Mouse (Mus musculus) liver, embryonic 12.5 days (tissue): ENCODE results near the gene Adipor2. TPM values are rescaled to one million over a fixed set of nuclear protein-coding genes. Genes with fewer than 3 reads are reported as not detected.
A peak's percentile ranks its signal among the peaks of the same experiment; 100 is the strongest.
"Not testable (repeated sequence)": the region's sequence is repeated elsewhere in the genome, so short reads cannot be mapped to it uniquely, and the experiment has no call there.

Experiments used
- ATAC-seq: fragments of 200-750 bp; cut with Nextera tagmentation; 2 replicates; pipeline ENCODE4 v1.8.0; 2017; ENCODE audit warnings: moderate number of reproducible peaks, mild to moderate bottlenecking, moderate library complexity
- H3K27ac ChIP-seq: fragments of 300-500 bp; sonication (generic); 2 replicates; pipeline ENCODE4 v1.5.1; 2016; ENCODE audit warnings: mild to moderate bottlenecking
- H3K27me3 ChIP-seq: fragments of 300-500 bp; sonication (generic); replicated peaks from 2 replicates; pipeline ENCODE4 v1.6.1; 2016; ENCODE audit warnings: mild to moderate bottlenecking, moderate library complexity
- H3K36me3 ChIP-seq: fragments of 300-500 bp; sonication (generic); 2 replicates; pipeline ENCODE4 v1.6.1; 2016; ENCODE audit warnings: mild to moderate bottlenecking, moderate library complexity
- H3K4me1 ChIP-seq: fragments of 300-500 bp; sonication (generic); 2 replicates; pipeline ENCODE4 v1.6.1; 2016
- H3K4me2 ChIP-seq: fragments of 300-500 bp; sonication (generic); 2 replicates; pipeline ENCODE4 v1.6.1; 2016; ENCODE audit warnings: mild to moderate bottlenecking, moderate library complexity
- H3K4me3 ChIP-seq: fragments of 300-500 bp; sonication (generic); 2 replicates; pipeline ENCODE4 v1.5.1; 2016; ENCODE audit warnings: mild to moderate bottlenecking, moderate library complexity
- H3K9ac ChIP-seq: fragments of 300-500 bp; sonication (generic); 2 replicates; pipeline ENCODE4 v1.6.1; 2016; ENCODE audit warnings: mild to moderate bottlenecking, moderate library complexity
- H3K9me3 ChIP-seq: fragments of 300-500 bp; sonication (generic); replicated peaks from 2 replicates; pipeline ENCODE4 v1.6.1; 2016; ENCODE audit warnings: mild to moderate bottlenecking, moderate library complexity
- WGBS: fragments of 180-500 bp; shearing (Covaris S2); methylation state at CpG from one replicate; pipeline ENCODE4 v1.1.7; 2016; ENCODE audit not compliant: insufficient replicate concordance; 5-methylcytosine and 5-hydroxymethylcytosine counted together
- polyA plus RNA-seq: library from polyadenylated mRNA; unstranded; fragments of >200 nt; fragmentation: Nextera tagmentation; extraction: Ambion mirVana; gene quantifications from 2 replicates; pipeline ENCODE4 v1.2.1, GENCODE M21; 2016

Adipor2 gene
- polyA plus RNA-seq, 1 experiment from 2014 or later = 30.2 TPM

DNA sequence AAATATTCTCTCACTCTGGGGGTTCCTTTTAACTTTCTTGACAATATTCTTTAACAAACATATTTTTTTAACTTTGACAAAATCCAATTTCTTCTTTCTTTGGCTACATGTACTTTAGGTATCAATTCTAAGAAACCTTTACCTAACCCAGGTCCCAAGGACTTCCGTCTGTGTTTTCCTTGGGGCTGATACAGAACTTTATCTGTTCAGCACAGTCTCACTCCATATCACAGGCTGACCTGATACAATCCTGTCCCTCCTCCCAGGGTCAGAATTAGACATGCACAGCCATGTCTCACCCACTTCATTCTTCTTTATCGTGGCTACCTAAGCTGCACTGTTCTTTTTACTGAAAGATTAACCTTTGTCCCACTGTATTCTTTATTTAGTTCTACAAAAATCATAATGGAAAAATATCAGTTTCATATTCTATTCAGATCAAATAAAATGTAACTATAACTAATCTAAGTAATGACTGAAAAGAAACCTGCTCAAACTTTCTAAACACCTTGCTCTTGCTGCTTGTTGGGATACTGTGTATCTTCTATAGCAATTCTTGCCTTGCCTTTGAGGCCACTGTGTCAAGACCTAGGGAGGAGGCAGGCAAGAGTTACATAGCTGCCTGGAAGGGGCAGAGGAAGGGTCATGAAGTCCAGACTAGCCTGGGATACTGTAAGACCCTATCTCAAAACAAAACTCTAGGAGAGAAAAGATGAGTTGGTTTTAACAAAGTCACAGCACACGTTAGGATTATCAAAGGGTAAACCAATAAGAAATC is 56.4 kb downstream of the Adipor2 start:
- WGBS = 33% methylated on average over 3 of the region's 3 CpGs
- Histone ChIP-seq H3K4me3 (no peak overlapping the region), H3K27me3 (no peaks in the 10 kb centered on the region), H3K27ac (peak overlapping the region; percentile 90), H3K4me2 (peak overlapping the region; percentile 53), H3K4me1 (peaks cover 50% of the 10 kb centered on the region), H3K9me3 (no peaks in the 10 kb centered on the region), H3K36me3 (peaks cover 92% of the 10 kb centered on the region), H3K9ac (peak overlapping the region; percentile 22; the same call in 1 of the 2 replicates)
- peak; percentile 99 for ATAC-seq

DNA sequence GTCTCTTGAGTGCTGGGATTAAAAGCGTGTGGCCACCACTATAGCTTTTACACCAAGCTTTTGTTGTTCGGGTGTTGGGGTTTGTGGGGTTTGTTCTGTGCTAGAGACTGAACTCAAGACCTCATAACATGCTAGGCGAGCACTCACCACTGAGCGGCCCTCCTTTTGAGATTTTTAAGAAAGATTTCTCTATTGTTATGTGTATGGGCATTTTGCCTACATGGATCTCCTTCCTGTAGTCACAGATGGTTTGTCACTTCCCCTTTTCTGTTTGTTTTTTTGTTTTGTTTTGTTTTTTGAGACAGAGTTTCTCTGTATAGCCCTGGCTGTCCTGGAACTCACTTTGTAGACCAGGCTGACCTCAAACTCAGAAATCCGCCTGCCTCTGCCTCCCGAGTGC is 57.3 kb downstream of the Adipor2 start:
- H3K4me3 ChIP-seq, H3K27me3 ChIP-seq, H3K9me3 ChIP-seq, ATAC-seq: not testable (repeated sequence)
- Histone ChIP-seq H3K4me1 (peaks cover 44% of the 10 kb centered on the region), H3K36me3 (peaks cover 92% of the 10 kb centered on the region), H3K27ac (peak overlapping the region; percentile 90), H3K9ac (peak overlapping the region; percentile 22; the same call in 1 of the 2 replicates), H3K4me2 (peak overlapping the region; percentile 53; the same call in 1 of the 2 replicates)
- WGBS = 67% methylated on average over 6 of the region's 6 CpGs

DNA sequence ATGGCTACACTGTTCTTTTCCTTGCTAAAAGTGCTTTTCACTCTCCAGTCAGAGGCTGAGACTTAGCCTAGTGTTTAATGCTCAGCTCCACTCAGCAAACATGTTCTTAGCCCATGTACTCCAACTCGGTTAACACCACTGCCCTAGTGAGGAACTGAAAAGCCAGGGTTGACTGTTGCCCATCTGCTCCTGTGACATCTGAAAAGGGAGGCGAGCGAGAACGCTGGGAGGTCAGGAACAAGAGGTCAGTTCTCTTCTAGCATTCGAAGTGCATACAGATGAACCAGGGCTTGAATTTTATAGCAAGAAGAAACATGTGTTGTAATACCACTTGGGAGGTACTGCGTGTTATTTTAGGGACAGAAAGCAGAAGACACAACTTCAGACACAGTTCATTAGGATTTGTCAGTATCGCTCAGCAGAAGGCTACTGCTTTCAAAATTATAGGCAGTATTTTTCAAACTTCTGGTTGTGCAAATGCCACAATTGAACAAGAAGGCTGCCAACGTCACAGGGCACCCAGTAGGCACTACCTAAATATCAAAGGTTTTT is 59.4 kb downstream of the Adipor2 start:
- H3K4me2 ChIP-seq = no peak overlapping the region
- 84% methylated on average over 8 of the region's 8 CpGs for WGBS
- ATAC-seq = no peak

DNA sequence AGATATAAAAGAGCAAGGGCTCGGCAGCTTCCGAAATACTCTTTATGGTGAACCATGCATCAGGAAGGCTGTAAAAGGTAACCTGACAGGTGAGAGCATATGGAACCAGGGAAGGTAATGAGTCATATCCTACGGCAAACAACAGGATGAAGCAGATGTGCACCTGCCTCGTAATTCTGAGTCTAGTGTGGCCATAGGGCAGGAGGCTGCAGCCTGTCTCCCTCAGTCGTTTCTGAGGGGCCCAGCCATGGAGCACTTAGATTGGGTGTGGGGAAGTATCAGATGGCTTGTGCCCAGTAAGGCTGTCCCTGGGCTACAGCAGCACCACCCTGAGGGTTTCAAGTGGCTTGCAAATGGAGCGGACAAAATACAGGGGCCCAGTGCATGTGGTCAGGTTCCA is 65.0 kb downstream of the Adipor2 start:
- no peak for ATAC-seq
- H3K36me3 ChIP-seq = peaks cover 51% of the 10 kb centered on the region
- no peak overlapping the region for H3K4me3 ChIP-seq
- no peaks in the 10 kb centered on the region for H3K27me3 ChIP-seq
- H3K4me1 ChIP-seq = no peaks in the 10 kb centered on the region
- no peak overlapping the region for H3K9ac ChIP-seq
- H3K4me2 ChIP-seq = no peak overlapping the region
- H3K27ac ChIP-seq = no peak overlapping the region
- WGBS = 76% methylated on average over 6 of the region's 6 CpGs
- H3K9me3 ChIP-seq = no peaks in the 10 kb centered on the region

More for the DNA sequence above, 59.4 kb downstream of the Adipor2 start:
- Histone ChIP-seq H3K27ac (no peak overlapping the region), H3K9me3 (no peaks in the 10 kb centered on the region), H3K9ac (no peak overlapping the region), H3K4me1 (peaks cover 36% of the 10 kb centered on the region), H3K36me3 (peaks cover 94% of the 10 kb centered on the region), H3K27me3 (no peaks in the 10 kb centered on the region), H3K4me3 (no peak overlapping the region)

DNA sequence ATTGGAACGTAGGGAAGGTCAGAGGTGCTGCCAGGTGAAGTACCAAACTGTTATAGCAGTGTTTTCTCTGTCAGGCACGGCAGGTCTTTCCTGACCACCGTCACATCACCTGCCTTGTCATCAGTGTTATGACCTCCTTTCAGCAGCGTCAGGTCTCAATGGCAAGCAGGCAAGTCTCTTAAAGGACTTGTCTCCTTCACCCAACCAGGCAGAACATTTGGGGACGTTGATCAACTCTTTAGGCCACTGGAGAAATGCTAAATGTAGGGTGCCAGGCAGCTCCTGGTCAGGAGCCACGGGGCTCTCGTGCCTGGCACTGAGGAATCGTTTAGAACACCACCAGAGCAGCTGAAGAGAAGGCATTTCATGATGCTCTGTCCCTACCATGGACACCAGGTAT is 65.8 kb downstream of the Adipor2 start:
- Histone ChIP-seq H3K4me1 (no peaks in the 10 kb centered on the region), H3K9me3 (no peaks in the 10 kb centered on the region), H3K9ac (no peak overlapping the region), H3K27ac (no peak overlapping the region), H3K27me3 (peaks cover 4% of the 10 kb centered on the region; the same call in 1 of the 2 replicates), H3K4me3 (no peak overlapping the region), H3K36me3 (peaks cover 43% of the 10 kb centered on the region), H3K4me2 (no peak overlapping the region)
- 67% methylated on average over 8 of the region's 8 CpGs for WGBS
- no peak for ATAC-seq

DNA sequence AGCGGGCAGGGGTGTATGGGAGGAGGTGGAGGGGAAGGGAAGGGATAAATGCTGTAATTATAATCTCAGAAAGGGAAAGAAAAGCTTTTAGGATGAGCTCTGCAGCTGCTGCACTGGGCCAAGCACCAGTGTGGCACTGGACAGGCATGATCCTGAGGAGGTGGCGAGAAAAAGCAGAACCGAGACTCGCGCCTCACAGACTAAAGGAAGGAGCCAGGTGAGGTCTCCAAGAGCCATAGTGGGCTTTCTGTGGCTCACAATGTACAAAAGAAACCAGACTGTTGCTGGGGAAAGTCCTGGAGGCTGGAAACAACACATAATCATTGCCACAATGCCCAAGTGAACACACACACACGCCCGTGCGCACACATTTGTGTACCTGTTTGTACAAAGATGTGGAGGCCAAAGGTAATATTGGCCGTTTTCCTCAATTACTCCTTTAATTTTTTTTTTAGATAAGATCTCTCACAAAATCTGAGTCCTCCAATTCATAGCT is 66.8 kb downstream of the Adipor2 start:
- no peak overlapping the region for H3K4me3 ChIP-seq
- no peak for ATAC-seq
- H3K9me3 ChIP-seq = no peaks in the 10 kb centered on the region
- no peak overlapping the region for H3K27ac ChIP-seq
- H3K4me2 ChIP-seq = no peak overlapping the region
- H3K27me3 ChIP-seq = peaks cover 4% of the 10 kb centered on the region; the same call in 1 of the 2 replicates
- WGBS = 79% methylated on average over 9 of the region's 9 CpGs
- no peak overlapping the region for H3K9ac ChIP-seq
- H3K4me1 ChIP-seq = no peaks in the 10 kb centered on the region
- H3K36me3 ChIP-seq = peaks cover 34% of the 10 kb centered on the region

DNA sequence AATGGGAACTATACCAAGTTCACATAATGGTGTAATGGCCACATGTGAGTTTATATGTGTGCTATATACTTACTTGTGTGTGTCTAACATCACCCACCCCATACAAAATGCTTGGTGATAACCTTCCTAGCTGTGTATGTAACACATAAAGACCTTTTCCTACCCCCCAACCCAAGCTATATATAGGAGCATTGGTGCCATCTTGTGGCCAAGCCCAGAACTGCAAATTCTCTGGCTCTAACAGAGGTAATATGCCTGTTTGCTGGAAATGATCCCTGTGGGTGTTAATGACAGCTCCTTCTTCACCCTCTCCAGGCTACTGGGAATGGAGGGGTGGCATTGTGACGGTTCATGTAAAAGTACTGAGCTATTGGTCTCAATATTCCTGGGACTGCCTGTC is 69.3 kb downstream of the Adipor2 start:
- no peaks in the 10 kb centered on the region for H3K4me1 ChIP-seq
- 0% methylated on average over 1 of the region's 1 CpGs for WGBS
- H3K9me3 ChIP-seq = no peaks in the 10 kb centered on the region
- H3K36me3 ChIP-seq = peaks cover 8% of the 10 kb centered on the region
- ATAC-seq = no peak
- no peak overlapping the region for H3K4me3 ChIP-seq
- no peak overlapping the region for H3K27ac ChIP-seq
- H3K27me3 ChIP-seq = peaks cover 4% of the 10 kb centered on the region; the same call in 1 of the 2 replicates
- H3K9ac ChIP-seq = no peak overlapping the region
- no peak overlapping the region for H3K4me2 ChIP-seq

DNA sequence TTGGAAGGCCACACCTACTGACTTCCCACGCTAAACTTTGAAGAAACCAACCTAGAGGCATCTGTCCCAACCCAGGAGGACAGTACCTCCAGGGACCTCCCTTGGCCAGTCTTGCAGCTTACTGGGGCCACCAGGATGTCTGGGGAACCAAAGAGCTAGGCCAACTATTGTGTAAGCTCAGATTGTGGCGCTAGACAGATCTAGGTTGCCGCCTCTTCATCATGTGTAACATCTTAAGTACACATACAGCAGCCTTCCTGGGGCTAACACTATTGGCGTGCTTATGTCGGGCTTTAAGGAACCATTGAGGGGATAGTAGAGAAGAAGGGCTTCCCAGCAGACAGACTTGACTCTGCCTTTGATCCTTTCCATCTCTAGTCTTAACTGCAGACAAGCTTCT is 69.7 kb downstream of the Adipor2 start:
- Histone ChIP-seq H3K4me1 (no peaks in the 10 kb centered on the region), H3K27ac (no peak overlapping the region), H3K9me3 (no peaks in the 10 kb centered on the region), H3K4me3 (no peak overlapping the region), H3K36me3 (peaks cover 4% of the 10 kb centered on the region; the same call in 1 of the 2 replicates), H3K27me3 (peaks cover 4% of the 10 kb centered on the region; the same call in 1 of the 2 replicates), H3K9ac (no peak overlapping the region), H3K4me2 (no peak overlapping the region)
- WGBS = 62% methylated on average over 5 of the region's 5 CpGs
- ATAC-seq = no peak

DNA sequence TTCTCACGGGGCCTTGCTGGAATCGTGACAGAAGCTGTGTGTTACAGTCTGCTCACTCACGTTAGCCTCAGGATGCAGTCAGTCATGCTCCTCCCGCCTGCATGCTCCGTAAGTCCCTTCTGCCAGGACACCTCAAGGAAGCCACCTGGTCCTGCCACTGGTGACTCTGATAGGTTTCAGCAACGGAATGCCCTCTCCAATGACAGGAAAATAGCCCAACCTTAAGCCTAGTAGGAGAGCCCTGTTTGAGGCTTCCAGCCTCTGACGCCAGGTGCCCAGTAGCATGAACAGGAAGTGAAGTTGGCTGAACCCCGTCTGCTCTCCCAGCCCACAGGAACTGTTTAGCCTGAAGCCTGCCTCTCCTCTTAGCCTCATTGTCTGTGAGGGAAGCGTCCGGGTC is 71.2 kb downstream of the Adipor2 start:
- Histone ChIP-seq H3K9ac (no peak overlapping the region), H3K4me3 (no peak overlapping the region), H3K4me2 (no peak overlapping the region), H3K27me3 (peaks cover 4% of the 10 kb centered on the region; the same call in 1 of the 2 replicates), H3K4me1 (no peaks in the 10 kb centered on the region), H3K36me3 (no peaks in the 10 kb centered on the region), H3K27ac (no peak overlapping the region), H3K9me3 (no peaks in the 10 kb centered on the region)
- ATAC-seq = no peak
- 40% methylated on average over 10 of the region's 10 CpGs for WGBS

DNA sequence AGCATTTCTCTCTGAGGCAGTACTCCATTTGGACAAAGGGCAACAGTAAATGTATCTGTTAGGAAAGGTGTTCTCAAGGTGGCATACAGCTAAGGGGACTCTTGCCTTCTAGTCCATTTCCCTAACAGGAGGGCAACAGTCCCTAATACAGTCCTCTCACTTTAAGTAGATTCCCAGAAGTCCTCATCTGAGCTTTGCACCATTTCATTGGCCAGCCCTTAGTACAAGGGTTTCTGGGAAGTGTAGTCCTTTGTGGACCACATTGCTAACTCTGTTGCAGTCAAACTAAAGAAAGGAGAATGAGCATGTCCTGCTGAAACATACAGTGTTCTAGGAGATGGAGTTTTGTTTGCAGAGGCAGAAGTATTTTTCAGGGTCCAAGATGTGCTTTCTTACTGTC is 76.1 kb downstream of the Adipor2 start:
- Histone ChIP-seq H3K4me3 (no peak overlapping the region), H3K9ac (no peak overlapping the region)
- peak; percentile 22; the same call in 1 of the 2 replicates for ATAC-seq

DNA sequence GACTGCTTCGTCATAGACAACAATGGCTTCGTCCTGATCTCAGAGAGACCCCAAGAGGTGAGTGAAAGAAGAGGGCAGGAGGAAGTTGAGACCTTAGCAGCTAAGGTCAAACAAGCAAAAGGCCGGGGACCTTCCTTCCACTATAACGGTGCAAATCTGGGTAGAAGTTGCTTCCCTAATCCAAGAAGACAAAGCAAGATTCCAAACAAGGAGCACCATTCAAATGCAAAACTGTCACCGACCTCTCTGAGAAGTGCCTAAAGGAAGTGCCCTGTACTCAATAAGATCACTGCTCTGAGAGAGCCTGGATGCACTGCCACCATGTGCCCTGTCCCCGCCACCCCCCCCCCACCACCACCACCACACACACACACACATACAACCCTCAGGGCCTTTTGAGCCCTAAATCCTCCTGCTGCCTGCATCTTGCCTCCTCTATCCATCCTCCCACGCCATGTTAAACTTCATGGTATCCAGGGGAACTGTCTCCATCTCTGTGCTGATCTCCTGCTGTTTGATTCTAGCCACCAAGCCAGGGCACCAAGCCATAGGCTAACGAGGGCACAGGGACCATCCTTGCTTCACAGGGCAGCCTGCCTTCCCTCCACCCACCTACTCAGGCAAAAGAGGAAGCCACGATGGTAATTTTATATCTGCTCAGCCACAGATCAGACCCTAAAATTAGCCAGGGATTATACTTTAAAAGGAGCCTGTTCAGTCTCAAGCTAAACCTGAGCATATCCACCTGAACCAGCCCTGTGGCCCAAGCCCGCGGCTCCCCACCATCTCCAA is 79.2 kb downstream of the Adipor2 start:
- H3K4me2 ChIP-seq = no peak overlapping the region
- 0 out of 2 replicates have a peak, but pooled peaks cover 5% of the 10 kb centered on the region for H3K4me1 ChIP-seq
- 42% methylated on average over 11 of the region's 11 CpGs for WGBS
- H3K27ac ChIP-seq = no peak overlapping the region
- H3K9ac ChIP-seq = no peak overlapping the region
- peaks cover 16% of the 10 kb centered on the region for H3K27me3 ChIP-seq
- no peaks in the 10 kb centered on the region for H3K36me3 ChIP-seq
- no peak overlapping the region for H3K4me3 ChIP-seq
- no peak for ATAC-seq
- no peaks in the 10 kb centered on the region for H3K9me3 ChIP-seq

More for the DNA sequence above, 76.1 kb downstream of the Adipor2 start:
- Histone ChIP-seq H3K36me3 (no peaks in the 10 kb centered on the region), H3K27ac (no peak overlapping the region), H3K9me3 (no peaks in the 10 kb centered on the region), H3K27me3 (no peaks in the 10 kb centered on the region), H3K4me1 (0 out of 2 replicates have a peak, but pooled peaks cover under 1% of the 10 kb centered on the region), H3K4me2 (no peak overlapping the region)

DNA sequence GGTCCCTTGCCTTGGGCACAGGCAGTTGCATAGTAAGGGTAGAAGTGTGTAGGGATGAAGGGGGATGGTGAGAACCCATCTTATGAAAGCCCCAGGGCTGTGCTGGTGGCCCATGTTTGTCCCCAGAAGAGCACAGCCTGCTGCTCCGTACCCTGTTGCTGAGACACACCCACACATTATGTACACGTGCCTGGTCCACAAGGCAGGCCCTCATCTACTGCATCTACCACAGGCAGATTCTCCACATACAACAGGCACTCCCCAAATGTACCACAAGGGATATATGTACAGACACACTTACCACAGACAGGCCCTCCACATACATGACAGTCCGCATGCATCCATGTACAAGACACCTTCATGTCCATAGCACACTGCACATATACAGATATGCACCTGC is 80.2 kb downstream of the Adipor2 start:
- H3K4me2 ChIP-seq = no peak overlapping the region
- no peak overlapping the region for H3K4me3 ChIP-seq
- 0 out of 2 replicates have a peak, but pooled peaks cover 5% of the 10 kb centered on the region for H3K4me1 ChIP-seq
- ATAC-seq = no peak
- H3K27me3 ChIP-seq = peaks cover 27% of the 10 kb centered on the region
- no peaks in the 10 kb centered on the region for H3K9me3 ChIP-seq
- H3K27ac ChIP-seq = no peak overlapping the region
- 73% methylated on average over 3 of the region's 3 CpGs for WGBS
- no peaks in the 10 kb centered on the region for H3K36me3 ChIP-seq
- H3K9ac ChIP-seq = no peak overlapping the region
